Mouse (Mus musculus) adrenal gland, postnatal 10 days (tissue): Measurements from ENCODE around the gene Olfr678. TPM values are rescaled to one million over a fixed set of nuclear protein-coding genes. Genes with fewer than 3 reads are reported as not detected.
"Not testable (repeated sequence)": the region's sequence is repeated elsewhere in the genome, so short reads cannot be mapped to it uniquely, and the experiment has no call there.

ENCODE experiments used
- DNase-seq: peaks from one replicate; pipeline ENCODE4 v3.0.0; 2021; ENCODE audit warnings: mixed read lengths
- long read RNA-seq, 2 experiments: library from polyadenylated mRNA; stranded (forward); transcript quantifications; one replicate each; pipeline ENCODE4 v2.0.0; 2021
- total RNA-seq, 2 experiments: library from RNA; stranded (reverse); gene quantifications; 2 replicates each; pipeline ENCODE4 v1.2.3; 2021

The Olfr678 gene
- not detected for total RNA-seq
- long read RNA-seq, experiment 1, result 0 reads
- long read RNA-seq, experiment 2, result 0 reads

DNA sequence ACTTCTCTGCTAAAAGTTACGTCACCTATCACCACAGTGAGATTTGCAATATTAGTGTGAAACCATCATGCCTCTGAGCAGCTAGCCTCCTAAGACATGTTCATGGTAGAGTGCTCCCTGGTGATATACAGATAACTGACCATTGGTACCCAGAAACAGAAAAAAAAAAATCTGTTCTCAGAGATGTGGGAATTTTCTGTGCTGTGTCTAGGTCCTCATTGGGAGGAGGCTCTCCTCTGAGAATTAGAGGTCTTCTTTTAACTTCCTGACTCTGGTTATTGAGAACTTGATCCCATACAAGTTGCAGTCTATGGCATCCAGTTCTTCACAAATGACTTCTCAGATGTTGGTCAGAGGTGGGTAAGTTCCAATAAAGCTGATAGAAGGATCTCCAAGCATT is at the start of gene Olfr678:
Gene Olfr678, plus strand, starts transcription at position 301 of the 400 bp plus-strand sequence.
- DNase-seq, result no peak

DNA sequence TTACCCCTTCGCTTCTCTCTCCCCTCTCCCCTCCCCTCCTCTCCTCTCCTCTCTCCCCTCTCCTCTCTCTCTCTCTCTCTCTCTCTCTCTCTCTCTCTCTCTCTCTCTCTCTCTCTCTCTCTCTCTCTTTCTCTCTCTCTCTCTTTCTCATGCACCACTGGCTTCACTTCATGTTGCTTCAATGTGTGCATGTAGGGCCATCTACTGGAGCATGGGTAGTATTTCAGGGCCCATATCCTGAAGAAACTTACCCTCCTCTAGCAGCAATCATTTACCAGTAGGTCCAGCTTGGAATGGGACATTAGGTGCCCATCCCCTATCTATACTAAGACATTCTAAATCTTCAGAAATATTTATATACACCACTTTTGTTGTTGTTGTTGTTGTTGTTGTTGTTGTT is 41.7 kb upstream of the Olfr678 start:
- no peak for DNase-seq

DNA sequence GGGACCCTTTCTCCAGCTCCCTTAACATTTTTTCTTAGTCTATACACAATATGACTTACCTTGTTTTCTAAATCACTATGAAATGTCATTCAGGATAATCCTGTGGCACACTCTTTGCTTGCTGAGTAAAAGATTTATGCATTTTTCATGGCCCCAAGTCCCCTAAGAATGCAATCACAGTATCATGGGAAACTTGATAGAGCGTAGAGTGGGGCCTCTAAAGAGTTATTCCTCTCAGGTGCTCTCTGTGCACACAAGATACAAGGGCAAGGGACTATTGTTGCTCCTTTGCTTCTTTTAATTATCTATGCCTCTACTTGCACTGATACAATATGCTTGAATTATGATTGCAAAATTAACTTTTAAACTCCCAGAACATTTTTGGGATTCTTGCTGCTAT is 35.9 kb upstream of the Olfr678 start, which contains the start of gene Olfr675:
Gene Olfr675, minus strand, starts transcription at position 101 of the 400 bp plus-strand sequence.
- DNase-seq, result no peak

DNA sequence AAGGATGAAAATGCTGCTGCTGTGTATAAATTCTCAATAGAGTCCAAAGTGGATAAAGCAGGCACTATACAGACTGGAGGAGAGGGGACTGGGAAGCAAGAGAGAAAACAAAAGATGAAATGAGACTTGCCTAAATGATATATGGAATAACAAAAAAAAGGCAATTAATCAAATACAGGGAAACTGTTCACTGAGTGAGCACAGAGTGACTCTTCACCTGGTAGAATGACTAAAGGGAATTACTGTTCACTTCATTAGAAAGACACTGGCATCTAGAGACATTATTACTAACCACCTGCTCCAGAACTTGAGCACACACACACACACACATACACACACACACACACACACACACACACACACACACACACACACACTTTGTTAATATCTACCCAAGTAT is 31.9 kb upstream of the Olfr678 start, which contains the start of gene Olfr676:
Gene Olfr676, plus strand, starts transcription at position 301 of the 400 bp plus-strand sequence.
- no peak for DNase-seq

DNA sequence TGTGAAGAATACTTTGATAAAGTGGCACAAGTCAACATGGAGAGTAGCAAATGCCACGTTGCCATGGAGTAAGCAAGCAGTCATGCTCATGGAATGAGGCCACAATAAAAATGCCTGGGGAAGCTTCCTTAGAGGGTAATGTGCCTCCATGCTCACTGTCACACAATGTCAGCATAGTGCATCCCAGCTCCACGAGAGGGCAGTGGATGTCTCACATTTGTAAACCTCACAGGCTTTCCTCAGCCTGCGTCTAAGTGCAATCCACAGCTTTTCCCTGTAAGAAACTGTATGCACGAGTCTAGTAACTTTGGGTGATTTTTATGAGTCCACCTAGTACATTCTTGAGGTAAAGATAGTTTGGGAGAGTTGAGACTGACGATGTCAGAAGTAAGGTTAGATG is 30.4 kb upstream of the Olfr678 start:
- not testable (repeated sequence) for DNase-seq

DNA sequence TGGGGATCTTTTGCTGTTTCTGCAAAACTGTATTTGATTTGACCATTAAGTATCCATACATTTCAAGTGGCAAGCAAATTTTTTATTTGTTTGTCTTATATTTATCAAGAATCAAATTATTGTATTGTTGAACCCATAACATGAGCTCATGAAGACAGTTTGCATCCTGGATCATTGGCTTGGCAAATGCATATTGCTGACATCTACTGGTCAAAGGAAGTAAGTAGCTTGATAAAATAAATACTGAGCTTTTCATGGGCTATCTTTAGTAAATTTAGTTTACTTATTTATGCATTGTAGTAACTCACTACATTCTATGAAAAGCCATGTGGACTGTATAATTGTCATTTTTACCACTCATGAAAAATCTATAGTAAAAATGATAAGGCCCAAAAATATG is 5.3 kb upstream of the Olfr678 start:
- DNase-seq, result no peak

DNA sequence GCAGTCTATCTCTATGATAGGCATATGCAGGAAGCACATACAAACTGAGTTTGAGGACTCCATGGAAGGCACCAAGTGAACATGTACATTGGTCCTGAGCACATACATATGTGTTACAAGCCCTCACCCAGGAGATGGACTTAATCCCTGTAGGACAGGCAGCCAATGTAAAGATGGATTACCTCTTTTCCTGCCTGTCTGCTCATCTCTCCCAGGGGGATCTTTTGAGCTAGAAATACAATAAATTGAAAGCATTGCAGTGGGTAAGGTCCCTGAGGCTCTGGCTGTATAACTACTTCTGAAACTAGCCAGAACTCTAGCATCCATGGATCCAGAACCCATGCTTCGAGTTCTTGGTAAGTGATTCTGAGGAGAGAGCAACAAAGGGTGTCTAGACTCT is 16.6 kb downstream of the Olfr678 start, which contains the start of gene Olfr679:
Gene Olfr679, plus strand, starts transcription at position 301 of the 400 bp plus-strand sequence.
- DNase-seq, result no peak

DNA sequence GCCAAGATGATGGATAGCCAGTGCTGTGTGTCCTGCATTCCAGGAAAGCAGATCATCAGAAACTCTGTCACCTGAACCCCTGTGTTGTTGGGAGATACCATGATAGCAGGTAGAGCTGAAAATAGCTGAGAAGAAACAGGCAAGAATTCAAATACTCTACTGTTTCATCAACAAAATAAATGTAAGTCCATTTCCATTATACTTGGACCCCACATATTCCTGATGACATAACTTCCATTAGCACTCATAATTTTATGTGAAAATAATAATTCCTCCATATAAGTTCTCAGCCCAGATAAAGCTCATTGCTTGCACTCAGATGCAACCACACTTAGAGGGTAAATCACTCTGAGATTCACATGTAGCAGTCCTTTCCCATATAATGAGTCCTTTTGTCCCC is 28.4 kb downstream of the Olfr678 start, which contains the start of gene Olfr680-ps1:
Gene Olfr680-ps1, minus strand, starts transcription at position 101 of the 400 bp plus-strand sequence.
- DNase-seq, result not testable (repeated sequence)

DNA sequence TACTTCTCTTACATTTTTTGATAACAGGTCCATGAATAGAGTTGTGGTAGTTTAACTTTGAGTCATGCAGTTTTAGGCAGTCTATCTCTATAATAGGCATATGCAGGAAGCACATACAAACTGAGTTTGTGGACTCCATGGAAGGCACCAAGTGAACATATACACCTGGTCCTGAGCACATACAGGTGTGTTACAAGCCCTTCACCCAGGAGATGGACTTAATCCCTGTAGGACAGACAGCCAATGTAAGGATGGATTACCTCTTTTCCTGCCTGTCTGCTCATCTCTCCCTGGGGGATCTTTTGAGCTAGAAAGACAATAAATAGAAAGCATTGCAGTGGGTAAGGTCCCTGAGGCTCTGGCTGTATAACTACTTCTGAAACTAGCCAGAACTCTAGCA is 52.3 kb downstream of the Olfr678 start, which contains the start of gene Olfr681:
Gene Olfr681, plus strand, starts transcription at position 301 of the 400 bp plus-strand sequence.
- no peak for DNase-seq

Other genes with a start within 250 kb of the Olfr678 start
- not detected for gene Usp17lb, start 221.9 kb upstream of the Olfr678 start, total RNA-seq
- not detected for gene Usp17la, start 207.5 kb upstream of the Olfr678 start, total RNA-seq
- gene Olfr665, start 186.4 kb upstream of the Olfr678 start, total RNA-seq, result not detected
- gene Olfr666, start 168.5 kb upstream of the Olfr678 start, total RNA-seq, result not detected
- gene Olfr667, start 143.0 kb upstream of the Olfr678 start, total RNA-seq, result not detected
- gene Olfr668, start 136.4 kb upstream of the Olfr678 start, total RNA-seq, result not detected
- not detected for gene Olfr669, start 130.2 kb upstream of the Olfr678 start, total RNA-seq
- not detected for gene Olfr670, start 101.9 kb upstream of the Olfr678 start, total RNA-seq
- not detected for gene Olfr671, start 85.3 kb upstream of the Olfr678 start, total RNA-seq
- not detected for gene Olfr672, start 62.4 kb upstream of the Olfr678 start, total RNA-seq
- gene Olfr675, start 36.0 kb upstream of the Olfr678 start, total RNA-seq, result not detected
- not detected for gene Olfr676, start 31.8 kb upstream of the Olfr678 start, total RNA-seq
- not detected for gene Olfr677, start 13.1 kb upstream of the Olfr678 start, total RNA-seq
- gene Olfr679, start 16.7 kb downstream of the Olfr678 start, total RNA-seq, result not detected
- not detected for gene Olfr680-ps1, start 28.3 kb downstream of the Olfr678 start, total RNA-seq
- gene Olfr681, start 52.4 kb downstream of the Olfr678 start, total RNA-seq, result not detected
- gene Olfr683, start 82.5 kb downstream of the Olfr678 start, total RNA-seq, result not detected
- gene Olfr684, start 99.2 kb downstream of the Olfr678 start, total RNA-seq, result not detected
- gene Olfr685, start 121.5 kb downstream of the Olfr678 start, total RNA-seq, result not detected
- not detected for gene Olfr686, start 143.0 kb downstream of the Olfr678 start, total RNA-seq
- not detected for gene Olfr688, start 223.6 kb downstream of the Olfr678 start, total RNA-seq
- gene Olfr689, start 246.7 kb downstream of the Olfr678 start, total RNA-seq, result not detected